Mouse (Mus musculus): ENCODE data around the gene Plekhg6.

Gene Plekhg6

DNA sequence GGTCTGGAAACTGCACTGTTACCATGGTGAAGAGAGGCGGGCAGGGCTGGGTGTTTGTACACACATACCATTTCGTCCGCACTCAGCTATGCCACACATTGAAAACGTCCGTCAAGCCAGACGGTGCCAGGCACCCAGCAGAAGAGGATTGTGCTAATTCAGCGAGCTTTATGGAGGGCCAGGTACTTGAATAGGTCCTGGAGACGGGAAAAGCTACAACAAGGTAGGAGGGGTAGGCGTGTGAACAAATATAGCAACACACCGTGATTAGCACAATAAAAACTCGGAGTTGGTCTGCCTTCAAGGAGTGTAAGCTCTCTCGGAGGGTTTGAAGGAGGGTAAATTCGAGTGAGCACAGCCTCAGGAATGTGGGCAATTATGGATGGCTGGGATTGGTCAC is 57.8 kb downstream of the Plekhg6 start:
- DNase-seq = no peak

DNA sequence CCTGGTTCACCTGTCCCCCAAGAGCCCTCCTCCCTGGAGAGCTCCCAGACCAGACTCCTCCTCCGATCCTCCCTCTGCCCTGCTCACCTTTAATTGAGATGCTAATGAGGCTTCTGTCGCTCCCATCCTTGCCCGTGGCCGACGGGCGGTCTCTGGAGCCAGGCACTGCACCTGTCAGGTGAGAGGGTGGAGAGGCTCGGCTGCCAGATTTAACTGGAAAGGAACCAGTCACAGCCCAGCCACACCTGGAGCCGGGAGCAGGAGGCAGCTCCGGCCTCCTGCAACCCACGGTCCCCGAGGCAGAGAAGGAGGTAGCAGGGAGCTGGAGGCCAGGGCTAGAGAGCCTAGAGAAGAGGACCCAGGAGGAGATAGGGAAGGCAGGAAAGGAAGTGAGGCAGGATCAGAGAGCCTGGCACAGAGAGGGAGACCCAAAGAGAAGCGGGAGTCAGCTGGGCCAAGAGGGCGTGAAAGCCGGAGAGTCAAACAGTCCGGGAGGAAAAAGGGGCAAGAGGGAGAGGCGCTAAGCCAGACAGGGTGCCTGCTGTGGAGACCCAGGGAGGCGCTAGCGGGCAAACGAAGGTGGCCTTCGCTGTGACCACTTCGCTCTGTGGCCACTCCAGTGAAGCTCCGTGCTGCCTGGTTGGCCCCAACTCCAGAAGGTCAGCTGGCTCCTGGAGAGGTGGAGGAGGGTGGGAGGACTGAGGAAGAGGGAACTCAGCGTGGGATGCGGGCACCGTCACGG is 59.3 kb downstream of the Plekhg6 start:
- DNase-seq = no peak

DNA sequence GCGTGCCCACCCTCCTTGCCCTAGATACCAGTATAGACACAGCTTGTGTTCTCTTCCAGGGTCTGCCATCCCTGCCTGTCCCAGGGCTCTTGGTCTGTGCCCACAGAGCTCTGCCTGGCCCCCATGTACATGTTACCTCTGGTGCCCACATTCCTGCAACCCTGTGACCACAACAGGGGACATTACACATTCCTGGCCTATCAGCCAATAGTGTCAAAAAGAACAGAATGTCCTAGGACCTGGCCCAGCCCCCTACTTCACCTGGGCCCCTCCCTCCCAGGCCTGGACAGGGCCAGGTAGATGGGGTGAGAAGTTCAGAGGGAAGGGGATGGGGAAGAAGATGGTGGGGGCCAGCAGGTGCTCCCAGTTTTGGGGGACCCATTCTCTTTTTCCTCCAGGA is 60.3 kb downstream of the Plekhg6 start, which contains the start of gene Scnn1a:
TSS of gene Scnn1a (plus strand) at position 337 of the 400 bp plus-strand sequence.
- no peak for DNase-seq

DNA sequence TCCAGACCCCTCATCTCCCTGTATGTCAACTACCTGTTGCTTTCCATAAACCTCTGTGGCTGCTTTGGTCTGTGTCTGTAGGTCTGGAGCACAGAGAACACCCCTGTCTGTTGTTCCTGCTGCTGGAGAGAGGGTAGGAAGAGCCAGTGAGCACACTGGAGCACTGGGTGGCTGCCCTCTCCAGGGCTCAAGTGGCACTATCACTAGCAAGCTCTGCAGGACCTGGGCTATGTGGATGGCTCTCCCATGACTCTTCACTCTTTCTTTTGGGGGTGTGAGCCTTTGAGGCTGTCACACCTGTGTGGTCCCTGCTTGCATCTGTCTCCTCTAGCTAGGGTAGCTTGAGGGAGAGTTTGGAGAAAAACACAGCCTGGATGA is 60.7 kb downstream of the Plekhg6 start:
- DNase-seq = no peak

DNA sequence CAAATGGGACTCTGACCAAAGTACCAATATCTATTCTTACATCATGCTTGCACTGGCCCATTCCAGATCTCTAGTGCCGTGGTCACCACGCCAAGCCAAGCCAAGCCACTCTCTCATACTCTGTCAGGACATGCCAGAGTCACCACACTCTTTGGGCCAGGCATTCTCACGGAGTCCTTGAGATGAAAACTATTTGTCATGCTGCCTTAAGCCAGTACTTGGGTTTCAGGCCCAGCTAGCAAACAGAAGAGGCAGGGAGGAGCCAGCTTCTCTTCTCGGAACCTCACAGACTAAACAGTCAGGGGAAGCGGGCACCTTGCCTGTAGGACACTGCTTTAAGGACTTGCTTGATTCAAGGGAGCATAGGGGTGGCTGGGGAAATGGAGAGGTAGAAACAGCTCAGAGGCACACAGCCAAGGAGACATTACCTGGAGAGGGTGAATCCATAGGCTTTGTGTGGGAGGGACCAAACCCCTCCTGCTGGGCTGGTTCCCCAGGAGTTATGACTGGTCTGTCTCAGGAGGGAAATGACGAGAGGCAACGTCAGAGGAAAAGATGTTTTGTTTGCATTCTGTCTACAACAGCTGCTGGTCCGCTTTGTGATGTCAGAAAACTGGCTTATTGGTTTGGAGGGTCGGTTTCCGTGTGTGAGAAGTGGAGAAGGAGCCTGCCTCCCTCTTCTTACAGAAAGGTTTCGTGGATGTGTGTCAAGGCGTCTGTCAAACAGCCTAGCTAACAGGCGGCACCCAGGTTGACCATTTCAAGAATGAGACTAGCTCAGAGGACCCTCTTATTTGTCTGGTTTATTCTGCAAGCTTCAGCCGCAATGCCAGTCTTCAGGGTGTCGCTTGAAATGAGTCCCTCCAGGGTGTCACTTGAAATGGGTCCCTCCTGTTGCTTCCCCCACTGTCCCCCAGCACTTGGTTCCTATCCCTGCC is 61.3 kb downstream of the Plekhg6 start:
- no peak for DNase-seq

DNA sequence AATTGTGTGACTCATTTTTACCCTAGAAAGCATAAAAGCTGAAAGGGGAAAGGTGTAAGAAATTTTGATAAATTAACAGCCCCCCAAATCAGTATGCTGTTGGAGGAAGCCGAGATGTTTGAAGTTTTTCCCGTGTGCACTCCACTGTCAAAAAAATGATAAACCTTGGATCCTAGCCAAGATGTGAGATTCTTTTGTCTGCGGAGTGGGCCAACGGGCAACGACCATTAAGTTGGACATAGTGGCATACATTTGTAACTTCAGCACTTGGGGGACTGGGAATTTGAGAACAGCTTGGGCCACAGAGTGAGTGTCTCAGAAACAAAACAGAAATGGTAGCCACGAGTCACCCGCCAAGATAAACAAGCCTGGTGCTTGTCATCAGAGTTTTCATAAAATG is 63.5 kb downstream of the Plekhg6 start:
- no peak for DNase-seq

DNA sequence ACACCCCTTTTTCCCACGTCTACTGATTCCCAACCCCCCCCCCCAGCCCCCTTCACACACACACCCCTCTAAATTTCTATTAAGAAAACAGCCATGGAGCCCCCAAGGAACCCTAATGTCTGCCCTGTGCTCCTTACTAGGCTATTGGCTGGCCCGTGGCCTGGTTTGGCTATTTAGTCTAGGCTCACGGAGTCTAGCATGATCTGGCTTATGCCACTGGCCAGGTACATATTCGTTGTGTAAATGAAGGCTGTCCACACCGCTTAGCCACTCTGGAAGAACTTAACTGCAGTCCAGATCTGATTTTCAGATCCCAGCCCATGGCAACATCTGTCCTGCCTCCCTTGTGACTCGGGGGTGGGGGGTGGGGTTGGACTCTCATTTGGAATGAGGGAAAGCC is 65.8 kb downstream of the Plekhg6 start:
- DNase-seq = no peak

DNA sequence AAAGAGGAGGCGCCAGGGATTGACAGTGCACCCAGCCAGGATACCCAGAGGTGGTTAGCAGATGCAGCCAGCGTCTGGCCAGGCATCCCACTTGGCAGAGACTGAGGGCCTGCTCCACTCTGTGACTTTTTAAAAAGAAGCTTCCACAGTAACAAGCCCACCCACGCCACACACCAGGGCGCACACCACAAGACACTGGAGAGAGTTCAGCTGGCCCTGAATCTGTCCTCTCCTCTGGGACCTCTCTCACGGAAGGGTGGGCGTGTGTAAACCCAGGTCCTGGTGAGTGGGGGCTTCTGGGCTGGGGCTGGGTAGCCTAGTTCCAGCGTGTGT is 66.4 kb downstream of the Plekhg6 start:
- no peak for DNase-seq

DNA sequence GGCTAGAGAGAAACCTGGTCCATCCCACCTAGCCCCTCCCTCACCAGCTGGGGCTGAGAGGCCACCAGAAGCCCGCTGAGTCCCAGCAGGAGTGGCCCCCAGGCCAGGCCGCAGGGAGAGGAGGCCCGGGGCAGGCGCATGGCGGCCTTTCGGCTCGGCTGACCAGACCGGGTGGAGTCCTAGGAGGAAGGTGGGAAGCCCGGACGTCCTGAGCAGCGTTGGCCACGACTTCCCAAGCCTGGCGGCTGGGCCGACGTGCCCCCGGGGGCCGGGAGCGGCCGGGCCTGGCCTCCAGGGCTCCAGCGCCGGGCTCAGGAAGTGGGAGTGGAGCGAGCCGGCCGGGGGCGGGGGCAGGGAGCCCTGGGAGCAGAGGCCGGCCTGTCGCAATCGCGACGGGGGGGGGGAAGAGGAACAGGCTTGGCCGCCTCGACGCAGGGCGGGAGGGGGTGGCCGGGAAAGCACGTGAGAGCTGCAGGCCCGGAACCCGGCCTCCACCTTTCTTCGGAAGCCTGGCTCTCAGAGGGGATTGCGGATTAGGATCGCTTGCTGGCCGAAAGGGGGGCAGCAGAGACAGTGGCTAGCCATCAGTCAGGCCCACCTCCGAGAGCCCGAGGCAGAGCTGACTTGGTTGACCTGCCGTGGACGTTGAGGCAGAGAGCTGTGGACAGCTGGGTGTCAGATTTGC is 66.9 kb downstream of the Plekhg6 start, which contains the start of gene Ltbr:
TSS of gene Ltbr (minus strand) at position 340 of the 685 bp plus-strand sequence.
- DNase-seq = peak; percentile 64
